Mouse (Mus musculus): ENCODE results near the gene Srd5a3.
"Not testable (repeated sequence)": the region's sequence is repeated elsewhere in the genome, so short reads cannot be mapped to it uniquely, and the experiment has no call there.

Srd5a3 gene

DNA sequence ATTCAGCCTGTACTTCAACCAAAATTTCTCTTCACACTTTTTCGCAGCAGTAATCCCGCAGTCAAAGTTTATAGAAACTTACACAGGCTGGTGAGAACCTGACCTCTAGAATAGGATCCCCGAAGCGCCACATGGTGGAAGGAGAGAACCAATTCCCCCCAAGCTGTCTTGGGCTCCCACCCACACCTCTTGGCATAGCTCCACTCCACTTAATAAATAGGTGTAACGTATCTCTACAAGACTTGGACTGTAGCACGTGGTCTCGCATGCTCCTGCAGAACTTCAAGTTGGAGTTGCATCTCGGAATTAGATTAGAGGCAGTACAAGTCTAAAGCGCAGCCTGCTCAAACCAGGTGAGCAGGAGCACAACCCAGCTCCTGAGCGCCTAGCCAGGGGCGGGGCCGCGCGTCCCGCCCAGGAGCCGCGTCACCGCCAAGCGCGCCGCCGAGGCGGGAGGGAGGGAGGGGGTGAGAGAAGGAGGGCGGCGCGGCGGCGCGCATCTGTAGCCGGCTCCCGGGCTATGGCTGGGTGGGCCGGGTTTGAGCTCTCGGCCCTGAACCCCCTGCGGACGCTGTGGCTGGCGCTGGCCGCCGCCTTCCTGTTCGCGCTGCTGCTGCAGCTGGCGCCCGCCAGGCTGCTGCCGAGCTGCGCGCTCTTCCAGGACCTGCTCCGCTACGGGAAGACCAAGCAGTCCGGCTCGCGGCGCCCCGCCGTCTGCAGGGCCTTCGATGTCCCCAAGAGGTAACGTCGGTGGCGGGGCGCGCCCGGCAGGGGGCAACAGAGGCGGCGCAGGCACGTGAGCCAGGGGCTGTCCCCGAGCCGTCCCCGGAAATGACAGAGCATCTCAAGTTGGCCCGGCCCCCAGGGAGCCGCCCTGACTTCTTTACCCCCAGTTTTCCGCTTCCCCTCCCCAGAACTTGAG lies at the start of gene Srd5a3:
Gene Srd5a3 (plus strand): TSS at position 464 of the 922 bp plus-strand sequence.
- DNase-seq (ENCODE audit: low spot score in 2 of 2), result peak; percentile 94

DNA sequence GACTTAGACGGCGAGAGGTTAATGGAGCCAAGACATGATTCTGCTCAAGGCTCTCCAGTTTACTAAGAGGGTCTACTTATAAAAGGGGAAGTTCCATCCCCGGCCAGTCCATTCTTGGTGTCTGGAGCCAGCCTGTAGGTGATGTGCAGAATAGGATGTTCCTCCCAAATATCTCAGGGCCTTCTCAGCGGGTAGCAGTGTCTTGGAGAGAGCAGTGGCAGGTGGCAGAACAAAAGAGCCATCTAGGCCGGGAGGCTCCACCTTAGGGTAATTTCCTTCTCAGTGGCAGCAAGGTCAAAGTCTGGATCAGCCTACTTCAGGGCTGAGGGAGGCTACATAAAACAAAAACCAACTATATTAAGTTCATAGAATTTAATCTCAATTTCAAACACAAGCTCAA lies 36.3 kb upstream of the Srd5a3 start:
- DNase-seq (ENCODE audit: low spot score in 2 of 2), result not testable (repeated sequence)

DNA sequence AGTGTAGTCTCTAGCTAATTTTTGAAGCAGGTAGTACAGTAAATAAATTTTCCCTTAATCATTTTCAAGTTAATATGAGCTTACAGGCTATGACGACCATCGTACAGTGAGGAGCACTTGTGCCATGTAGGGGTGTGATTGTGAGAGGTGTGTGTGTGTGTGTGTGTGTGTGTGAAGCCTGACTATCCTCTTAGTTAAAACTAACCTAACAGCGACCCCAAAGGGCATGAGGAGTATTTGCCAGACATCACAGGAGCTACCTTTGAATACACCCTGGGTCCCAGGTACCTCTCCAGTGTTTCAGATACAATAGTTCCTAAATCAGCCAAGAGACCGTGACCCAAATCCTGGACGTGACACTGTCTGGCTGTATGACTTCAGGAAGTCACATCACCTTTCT lies 32.8 kb upstream of the Srd5a3 start:
- DNase-seq (ENCODE audit: low spot score in 2 of 2), result no peak

DNA sequence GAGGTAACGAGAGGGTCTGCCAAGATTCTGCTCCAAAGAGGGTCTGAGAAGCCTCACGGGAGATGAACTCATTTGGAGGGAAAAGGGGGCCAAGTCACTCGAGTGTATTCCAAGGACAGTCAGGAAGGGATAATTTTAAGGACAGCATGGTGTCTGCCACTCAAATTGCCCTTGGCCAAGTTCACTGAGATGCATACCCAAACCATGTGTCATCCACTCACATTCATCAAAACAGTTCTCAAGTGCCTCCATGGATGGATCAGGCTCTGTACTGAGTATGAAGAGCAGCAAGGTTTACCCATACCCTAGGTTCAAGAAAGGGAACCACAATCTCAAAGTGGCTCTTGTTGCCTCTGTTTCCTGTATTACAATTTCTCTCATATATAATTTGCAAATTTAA lies 31.6 kb upstream of the Srd5a3 start:
- no peak for DNase-seq (ENCODE audit: low spot score in 2 of 2)

DNA sequence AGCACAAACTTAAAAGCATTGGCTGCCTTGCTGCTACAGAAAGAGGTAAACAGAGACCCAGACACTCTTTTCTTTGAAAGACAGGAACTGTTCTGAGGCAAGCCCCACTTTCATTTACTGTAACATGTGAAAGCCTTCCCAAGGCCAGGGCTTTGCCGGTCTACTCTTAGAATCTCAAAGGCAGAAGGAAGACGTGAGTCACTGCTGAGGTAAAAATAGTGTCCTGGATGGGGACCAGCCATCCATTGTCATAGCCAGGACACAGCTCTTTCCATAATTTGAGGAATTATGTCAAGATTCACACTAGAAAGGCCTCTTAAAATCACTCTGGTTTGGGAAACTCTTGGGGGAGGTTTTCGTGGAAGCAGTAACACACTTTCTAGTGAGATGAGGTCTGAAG lies 28.9 kb upstream of the Srd5a3 start:
- peak; percentile 18 to 19 for DNase-seq (ENCODE audit: low spot score in 2 of 2)

DNA sequence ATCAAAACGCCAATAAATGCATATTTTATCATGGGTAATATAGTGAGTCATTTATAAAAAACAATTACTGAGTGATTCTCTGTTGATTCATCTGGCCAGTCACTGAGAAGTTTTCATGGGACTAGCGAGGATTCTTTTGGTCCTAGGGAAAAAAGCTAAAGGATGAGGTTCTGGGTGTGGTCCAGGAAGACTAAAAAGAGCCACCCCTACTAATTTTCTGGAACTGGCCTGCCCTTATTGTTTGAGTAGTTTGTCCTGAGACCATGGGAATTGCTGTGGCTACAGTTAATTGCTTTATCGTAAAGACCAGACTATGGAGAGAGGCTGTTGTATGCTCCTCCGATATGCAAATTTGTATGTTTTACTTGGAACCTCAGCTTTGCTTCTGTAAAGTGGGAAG lies 28.1 kb upstream of the Srd5a3 start:
- no peak for DNase-seq (ENCODE audit: low spot score in 2 of 2)

DNA sequence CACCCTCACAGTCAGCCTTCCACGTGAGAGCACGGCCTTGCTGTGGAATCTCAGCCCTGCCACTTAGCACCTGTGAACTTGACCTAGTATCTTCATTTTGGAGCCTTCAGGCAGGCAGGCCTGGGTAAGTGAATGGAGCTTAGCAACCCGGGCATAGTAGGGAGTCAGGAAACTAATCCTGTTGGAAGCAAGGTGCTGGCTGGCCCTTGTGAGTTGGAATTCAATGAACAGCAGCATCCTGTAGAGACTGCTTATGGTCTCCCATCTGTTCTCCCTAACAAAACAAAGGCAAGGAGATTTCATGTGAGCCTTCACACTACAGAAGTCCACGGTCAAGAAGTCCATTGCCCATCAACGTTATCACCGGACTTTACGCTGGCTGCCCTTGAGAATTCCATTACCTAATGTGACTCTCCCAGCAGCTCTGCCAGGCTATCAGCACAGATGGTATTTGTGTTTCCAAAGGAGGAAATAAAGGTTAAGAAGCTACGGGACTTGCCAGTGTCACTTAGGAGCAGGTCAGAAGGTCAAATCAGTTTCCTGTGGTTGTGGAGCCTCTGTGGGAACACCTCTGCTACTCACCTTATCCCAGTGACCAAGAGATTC lies 24.5 kb upstream of the Srd5a3 start:
- DNase-seq (ENCODE audit: low spot score in 2 of 2), result no peak

DNA sequence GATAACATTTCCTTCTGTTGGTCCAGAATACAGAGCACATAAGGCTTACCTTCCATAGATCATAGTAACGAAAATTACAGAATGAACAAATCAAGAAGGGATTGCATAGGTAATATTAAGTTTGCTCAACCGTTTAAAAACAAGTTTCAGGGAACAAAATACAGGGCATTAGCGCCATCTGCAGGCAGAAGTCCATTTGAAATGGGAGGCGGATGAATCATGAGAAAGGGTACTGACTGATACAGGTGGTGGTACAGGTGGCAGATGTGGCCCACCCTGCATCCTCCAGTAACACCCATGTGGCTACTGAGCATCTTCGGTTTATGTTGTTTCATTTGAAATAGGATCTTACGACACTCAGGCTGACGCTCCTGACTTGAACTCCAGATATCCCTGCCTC lies 21.6 kb upstream of the Srd5a3 start:
- DNase-seq (ENCODE audit: low spot score in 2 of 2), result peak; percentile 66 to 80

DNA sequence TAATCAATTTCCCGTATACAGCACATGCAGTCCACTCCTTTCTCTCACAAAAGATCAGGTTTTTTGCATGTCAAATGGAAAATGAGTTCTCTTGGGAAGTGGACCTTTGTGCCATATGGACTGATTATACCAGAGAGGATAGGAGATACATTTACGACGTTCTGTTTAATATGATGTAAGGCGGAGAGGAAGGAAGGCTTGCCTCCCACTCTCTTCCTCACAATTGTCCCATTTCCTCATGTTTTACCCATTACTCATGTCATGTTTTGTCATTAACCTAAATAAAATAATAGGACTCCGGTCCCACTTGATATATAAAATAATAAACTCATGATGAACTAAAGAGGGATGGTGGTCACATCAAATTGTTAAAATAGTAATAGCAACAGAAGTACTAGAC lies 19.4 kb upstream of the Srd5a3 start:
- DNase-seq (ENCODE audit: low spot score in 2 of 2), result no peak

DNA sequence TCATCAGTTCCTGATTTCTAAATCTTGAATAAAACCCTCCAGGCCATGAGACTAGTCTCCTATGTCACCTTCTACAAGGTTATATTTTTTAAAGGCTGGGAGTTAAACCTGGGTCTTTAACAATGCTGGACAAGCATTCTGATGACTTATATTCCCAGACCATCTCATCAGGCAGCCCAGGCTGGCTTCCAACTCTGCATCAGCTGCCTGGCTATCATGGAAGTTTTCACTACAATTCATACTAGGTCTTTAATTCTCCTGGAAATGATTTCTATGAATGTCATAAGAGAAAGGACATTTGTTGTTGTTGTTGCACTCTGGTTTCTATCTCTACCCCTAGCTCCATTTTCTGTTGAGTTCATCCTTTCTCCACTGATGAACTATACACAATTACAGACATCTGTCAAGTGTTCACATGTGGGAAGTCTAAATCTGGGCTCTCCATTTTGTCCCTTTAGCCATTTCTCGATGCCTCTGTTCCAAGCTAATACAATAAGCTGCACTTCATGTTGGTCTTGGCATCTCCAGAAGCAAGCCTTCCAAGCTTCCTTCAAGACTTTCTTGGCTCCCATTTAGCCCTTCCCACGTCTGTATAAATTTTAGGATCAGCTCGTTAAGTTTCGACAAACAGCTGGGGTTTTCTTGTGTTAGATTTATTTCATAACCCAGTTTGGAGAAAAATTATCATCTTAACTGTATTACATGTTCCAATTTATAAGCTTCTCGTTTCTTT lies 12.3 kb upstream of the Srd5a3 start:
- peak in 1 of 2 experiments; percentile 31 for DNase-seq (ENCODE audit: low spot score in 2 of 2)

DNA sequence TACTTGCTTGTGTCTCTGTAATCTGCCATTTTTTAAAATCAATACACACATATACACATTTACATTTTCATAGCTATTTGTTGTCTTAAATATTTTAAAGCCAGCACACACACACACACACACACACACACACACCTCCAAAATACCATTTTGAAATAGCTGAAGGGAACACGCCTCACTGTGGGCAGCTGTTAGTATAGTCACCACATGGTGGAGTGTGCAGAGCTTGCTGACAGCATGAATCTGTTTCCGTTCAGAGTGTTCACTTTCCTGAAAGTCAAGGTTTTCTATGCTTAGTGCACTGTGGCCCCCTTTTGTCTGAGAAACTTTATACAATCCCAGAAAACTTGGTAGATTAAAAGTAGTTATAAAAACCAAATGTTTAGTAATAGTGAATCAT lies 9.8 kb upstream of the Srd5a3 start:
- DNase-seq (ENCODE audit: low spot score in 2 of 2), result peak in 1 of 2 experiments; percentile 52

DNA sequence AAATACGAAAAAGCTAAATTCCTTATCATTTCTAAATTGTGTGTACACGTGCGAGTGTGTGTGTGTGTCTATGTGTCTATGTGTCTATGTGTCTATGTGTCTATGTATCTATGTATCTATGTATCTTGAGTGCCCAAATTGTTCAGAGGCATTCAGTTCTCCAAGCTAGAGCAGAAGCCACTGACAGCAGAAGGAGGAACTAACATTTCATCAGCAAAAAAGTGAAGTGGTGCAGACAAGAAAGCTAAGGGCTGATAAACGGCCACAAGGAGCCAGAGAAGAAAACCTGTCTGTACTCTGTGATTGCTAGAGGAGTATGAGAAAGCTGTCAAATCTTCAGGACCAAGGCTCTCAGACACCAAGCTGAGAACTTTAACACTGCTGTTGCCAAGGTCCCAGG lies 8.1 kb upstream of the Srd5a3 start:
- no peak for DNase-seq (ENCODE audit: low spot score in 2 of 2)

DNA sequence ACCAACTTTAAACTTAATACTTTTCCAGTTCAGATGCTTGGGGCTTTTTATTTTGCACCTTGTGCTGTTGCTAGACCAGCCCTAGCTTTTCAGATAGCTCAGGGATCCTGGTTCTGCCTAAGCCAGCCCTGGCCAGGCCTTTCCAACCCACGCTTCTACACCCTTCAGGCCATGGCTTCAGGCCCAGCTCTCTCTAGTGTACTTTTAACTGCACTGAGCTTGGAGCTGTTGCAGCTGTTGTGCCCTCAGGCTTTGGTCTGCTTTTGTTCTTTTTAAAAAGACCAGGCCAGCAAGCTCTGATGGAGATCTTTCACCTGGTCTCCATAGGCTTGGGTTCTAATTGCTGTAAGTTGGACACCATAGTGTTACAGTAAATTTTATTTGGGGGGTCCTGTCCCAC lies 4.4 kb upstream of the Srd5a3 start:
- no peak for DNase-seq (ENCODE audit: low spot score in 2 of 2)

DNA sequence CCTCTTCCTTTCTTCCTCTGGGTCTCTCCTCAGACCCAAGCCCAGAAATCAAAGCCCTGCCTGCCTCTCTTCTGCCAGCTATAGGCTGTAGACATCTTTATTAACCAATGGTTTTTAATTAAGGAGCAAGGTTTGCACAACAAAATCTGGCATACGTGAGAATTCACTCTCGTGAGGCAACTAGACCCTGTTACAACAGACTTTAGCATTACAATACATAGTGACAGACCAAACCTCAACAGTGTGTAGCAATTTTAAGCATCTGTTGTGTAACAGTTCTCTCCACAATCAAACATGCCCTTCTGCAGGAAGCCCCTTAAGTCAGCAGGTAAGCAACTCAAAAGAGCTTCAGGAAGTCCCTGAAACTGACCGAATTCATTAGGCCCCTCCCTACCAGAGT lies 3.8 kb upstream of the Srd5a3 start:
- no peak for DNase-seq (ENCODE audit: low spot score in 2 of 2)

DNA sequence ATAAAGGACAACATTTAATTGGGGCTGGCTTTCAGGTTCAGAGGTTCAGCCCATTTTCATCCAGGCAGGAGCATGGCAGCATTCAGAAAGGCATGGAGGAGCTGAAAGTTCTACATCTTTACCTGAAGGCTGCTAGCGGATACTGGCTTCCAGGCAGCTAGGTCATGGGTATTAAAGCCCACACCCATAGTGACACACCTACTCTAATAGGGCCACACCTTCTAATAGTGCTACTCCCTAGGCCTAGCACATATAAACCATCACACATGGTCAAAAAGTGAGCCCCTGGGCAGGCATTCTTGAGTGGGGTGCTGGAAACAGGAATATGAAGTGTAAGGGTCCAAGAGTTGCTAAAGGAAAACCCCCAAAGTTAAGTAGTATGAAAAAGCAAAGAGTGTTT lies 2.5 kb upstream of the Srd5a3 start:
- DNase-seq (ENCODE audit: low spot score in 2 of 2), result no peak

DNA sequence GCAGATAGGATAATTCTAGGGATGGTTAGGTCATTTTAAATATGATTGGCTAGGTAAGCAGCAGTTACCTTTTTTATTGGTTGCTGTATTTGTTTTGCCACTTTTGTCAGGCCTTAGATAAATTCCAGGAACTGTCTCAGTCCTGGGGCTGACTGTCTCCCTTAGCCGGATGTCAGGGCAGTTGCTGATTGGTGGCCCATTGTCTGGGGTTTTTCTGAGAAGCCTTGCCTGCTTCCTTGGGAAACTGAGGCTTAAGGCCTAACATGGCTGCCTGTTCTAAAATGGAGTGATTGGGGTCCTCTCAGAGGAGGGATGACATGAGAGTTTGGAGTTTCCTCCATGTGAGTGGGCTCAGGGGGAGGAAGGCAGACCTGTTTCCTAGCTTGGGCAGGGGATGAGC lies 2.0 kb upstream of the Srd5a3 start:
- DNase-seq (ENCODE audit: low spot score in 2 of 2), result no peak

DNA sequence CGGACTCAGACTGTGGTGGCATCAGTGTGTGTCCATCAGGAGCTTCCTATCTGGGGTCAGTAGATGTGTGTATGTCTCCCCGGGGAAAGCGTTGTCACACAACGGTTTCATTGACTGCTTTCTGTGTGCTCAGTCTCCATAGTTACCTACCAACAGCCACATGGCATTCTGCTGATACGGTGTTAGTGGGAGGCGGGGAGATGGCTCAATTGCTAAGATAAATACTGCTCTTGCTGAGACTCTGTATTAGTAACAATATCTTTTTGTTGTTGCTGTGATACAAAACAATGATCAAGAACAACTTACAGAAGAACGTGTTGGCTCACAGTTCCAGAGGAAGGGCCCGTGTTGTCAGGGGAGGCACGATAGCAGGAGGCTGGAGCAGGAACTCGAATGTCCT lies 1.6 kb upstream of the Srd5a3 start:
- no peak for DNase-seq (ENCODE audit: low spot score in 2 of 2)

DNA sequence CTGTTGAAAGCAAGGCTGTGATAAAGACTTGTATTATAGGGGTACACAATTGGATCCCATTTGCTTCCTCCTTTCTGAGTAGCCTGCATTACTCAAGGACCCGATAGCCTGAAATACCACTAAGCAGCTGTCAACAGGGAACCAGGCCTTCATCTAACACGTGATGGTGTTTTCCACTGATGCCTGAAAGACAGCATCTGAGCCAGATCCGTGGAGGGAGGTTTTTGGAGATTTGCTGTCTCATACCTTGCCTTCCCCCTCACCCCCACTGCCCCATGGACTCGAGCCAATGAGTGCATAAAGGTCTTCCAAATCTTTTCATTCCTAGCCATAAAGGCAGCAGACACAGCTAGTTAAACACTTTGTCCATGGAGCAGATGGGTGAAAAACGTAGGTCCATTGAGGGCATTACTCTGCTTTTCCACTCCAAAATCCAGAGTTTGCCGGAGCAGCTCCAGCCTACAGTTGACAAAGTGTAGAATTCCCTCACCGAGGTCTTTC lies 850 bp upstream of the Srd5a3 start:
- no peak for DNase-seq (ENCODE audit: low spot score in 2 of 2)

DNA sequence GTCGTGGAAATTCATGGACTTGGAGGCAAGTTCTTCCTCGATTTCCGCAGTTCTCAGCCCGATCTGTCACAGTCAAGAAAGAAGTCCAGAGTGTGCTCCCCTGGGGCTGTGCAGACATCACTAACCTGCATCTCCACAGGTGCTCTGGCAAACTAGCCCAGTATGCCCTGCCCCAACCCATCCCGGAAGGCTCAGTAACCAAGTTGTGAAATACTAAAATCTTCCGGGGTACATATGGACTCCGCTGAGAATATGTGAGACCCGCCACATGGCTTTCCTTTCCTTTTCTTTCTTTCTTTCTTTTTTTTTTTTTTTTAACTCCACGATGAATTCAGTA lies 627 bp downstream of the Srd5a3 start:
- no peak for DNase-seq (ENCODE audit: low spot score in 2 of 2)

DNA sequence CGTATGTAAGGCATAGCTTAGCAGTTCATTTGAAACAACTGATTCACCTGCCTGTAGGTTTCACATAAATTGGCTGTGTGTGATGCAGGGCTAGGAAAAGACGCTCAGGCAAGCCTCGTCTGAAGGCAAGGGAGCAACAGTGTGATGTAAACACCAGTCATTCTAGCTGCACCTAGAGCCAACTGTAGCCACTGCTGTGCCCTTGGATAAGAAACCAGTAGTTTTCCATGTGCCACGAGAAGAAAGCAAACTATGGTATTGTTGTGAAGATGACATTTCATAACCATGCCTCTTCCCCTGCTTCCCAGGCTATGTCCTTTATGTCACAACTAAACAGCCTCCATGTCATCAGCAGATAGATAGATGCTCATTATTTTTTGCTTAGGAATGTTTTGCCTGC lies 3.3 kb downstream of the Srd5a3 start:
- no peak for DNase-seq (ENCODE audit: low spot score in 2 of 2)

DNA sequence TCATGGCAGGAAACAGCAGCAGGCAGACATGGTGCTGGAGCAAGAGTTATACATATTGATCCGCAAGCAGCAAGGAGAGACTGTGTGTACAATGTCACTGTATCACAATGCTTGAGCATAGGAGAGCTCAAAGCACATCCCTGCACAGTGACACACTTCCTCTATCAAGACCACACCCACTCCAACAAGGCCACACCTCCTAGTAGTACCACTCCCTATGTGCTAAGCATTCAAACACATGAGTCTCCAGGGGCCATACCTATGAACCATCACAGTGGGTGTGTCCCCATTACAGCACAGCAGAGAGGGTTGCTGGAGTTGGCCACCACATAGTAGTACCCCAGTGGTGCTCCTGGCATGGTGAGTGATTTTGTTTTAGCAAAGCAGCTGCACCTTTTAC lies 6.3 kb downstream of the Srd5a3 start:
- DNase-seq (ENCODE audit: low spot score in 2 of 2), result no peak

DNA sequence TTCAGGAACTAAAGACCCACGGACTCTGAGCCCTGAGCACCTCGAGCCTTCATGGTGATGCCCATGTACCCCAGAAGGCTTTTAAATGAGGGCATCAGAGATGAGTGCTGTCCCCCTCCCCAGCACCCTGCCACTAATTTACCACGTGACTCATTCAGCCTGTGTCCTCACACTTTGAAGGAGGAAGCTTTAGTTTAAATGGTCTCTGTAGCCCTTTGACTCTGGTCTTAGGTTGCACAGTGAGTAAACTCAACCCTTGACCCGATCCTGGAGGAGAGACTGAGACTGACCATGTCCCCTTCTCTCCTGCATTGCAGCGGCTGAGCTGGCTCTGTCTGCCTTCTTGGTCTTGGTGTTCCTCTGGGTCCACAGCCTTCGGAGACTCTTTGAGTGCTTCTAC lies 9.4 kb downstream of the Srd5a3 start:
- no peak for DNase-seq (ENCODE audit: low spot score in 2 of 2)

DNA sequence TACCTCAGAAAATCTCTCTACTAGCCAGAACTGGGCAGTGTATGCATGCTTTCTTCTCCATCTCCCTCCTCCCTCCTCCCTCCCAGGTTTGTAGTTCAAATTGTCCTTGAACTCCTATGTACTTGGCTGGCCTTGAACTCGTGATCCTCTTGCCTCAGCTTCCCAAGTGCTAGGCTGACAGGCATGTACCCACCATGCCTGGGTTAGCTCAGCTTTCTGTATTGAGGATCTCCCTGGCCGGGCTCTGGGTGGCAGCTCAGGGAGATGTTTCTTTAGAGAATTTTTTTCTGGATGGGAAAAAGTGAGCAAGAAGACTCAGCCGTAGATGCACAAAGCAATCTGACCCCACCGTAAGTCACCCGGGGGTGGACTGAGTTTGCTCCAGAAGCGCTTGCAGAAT lies 12.9 kb downstream of the Srd5a3 start:
- no peak for DNase-seq (ENCODE audit: low spot score in 2 of 2)

All from frontal cortex, postnatal 36 days (tissue).